Mouse (Mus musculus): Measurements from ENCODE around the gene Cntn2. TPM values are rescaled to one million over a fixed set of nuclear protein-coding genes. Genes with fewer than 3 reads are reported as not detected.

Gene Cntn2
- polyA plus RNA-seq, 1 experiment from 2014 or later: 59.9 TPM

DNA sequence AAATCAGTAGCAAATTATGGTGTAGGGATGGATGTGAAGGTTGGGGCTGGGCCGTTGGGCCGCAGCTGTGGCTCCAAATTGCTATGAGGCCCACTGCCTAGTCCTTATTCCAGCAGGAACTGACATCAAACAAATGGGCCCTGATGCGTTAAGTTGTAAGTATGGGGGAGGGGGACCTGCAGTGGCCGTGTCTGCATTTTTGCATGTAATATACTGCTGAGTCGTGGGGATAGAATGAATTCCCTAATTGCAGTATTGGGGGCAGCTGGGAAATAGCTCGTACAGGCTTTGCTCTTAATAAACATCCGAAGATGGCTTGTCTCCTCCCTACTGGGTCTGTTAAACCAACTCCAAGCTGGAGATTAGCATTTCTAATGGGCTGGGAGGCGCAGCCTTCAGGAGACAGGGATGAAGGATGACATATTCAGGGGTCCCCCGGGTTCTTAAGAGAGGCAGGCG, 19.3 kb upstream of the Cntn2 start:
- Histone ChIP-seq H3K4me1 (ENCODE audit: control insufficient read depth, insufficient read depth, low read length) (peaks cover 23% of the 10 kb centered on the region), H3K9ac (ENCODE audit: low read length) (no peak overlapping the region), H3K4me3 (ENCODE audit: low read depth, low read length) (no peak overlapping the region), H3K36me3 (ENCODE audit: control insufficient read depth, insufficient read depth, low read length) (no peaks in the 10 kb centered on the region), H3K4me2 (ENCODE audit: low read depth) (no peak overlapping the region), H3K27ac (ENCODE audit: low read depth, low read length) (peak overlapping the region; percentile 85), H3K27me3 (ENCODE audit: control insufficient read depth, insufficient read depth, low read length) (no peaks in the 10 kb centered on the region), H3K9me3 (ENCODE audit: control insufficient read depth, low read length) (no peaks in the 10 kb centered on the region)
- DNase-seq (ENCODE audit: low spot score): peak; percentile 76
- peak; percentile 69 for ATAC-seq (ENCODE audit: insufficient read depth, low FRiP score, low TSS enrichment)
- WGBS: 6% methylated on average over 10 of the region's 10 CpGs

DNA sequence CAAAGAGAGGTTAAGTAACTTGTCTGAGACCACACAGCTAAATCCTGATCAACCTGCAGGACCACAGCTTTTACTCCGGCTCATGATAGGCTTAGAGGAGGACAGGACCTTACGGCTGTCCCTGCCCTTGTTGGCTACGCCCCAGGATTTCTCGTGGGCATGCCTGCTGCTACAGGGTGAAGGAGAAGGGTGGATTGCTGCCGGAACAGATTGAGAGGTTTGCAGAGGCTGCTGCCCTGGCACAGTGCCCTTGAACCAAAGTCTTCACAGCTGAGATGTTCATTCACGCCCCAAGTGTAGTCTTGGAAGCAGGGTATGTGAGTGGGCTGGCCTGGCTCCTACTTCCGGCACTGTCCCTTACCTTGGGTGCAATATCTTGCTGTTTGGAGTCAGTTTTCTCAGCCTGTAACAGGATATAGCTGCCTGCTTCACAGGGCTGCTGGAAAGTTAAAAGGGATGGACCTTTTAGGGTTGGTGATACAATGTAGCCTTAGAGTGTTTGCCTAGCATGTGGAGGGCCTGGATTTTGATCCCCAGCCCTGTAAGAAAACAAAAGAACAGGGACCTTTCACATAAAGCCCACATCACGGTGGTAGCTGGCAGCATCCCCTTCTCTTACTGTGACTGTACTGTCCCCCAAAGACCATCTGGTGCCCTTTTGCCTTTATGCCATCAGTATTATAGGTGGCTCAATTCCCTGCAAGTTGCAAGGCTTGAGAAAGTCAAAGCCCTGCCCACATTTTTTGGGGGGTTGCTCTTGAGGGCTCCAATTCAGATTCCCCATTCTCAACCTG, 18.0 kb upstream of the Cntn2 start:
- no peak overlapping the region for H3K9ac ChIP-seq (ENCODE audit: low read length)
- DNase-seq (ENCODE audit: low spot score): no peak
- WGBS: 75% methylated on average over 8 of the region's 8 CpGs
- ATAC-seq (ENCODE audit: insufficient read depth, low FRiP score, low TSS enrichment): no peak
- no peak overlapping the region for H3K4me3 ChIP-seq (ENCODE audit: low read depth, low read length)
- no peak overlapping the region for H3K4me2 ChIP-seq (ENCODE audit: low read depth)
- peak overlapping the region; percentile 14; the same call in 1 of the 2 replicates for H3K27ac ChIP-seq (ENCODE audit: low read depth, low read length)
- no peaks in the 10 kb centered on the region for H3K27me3 ChIP-seq (ENCODE audit: control insufficient read depth, insufficient read depth, low read length)
- H3K36me3 ChIP-seq (ENCODE audit: control insufficient read depth, insufficient read depth, low read length): no peaks in the 10 kb centered on the region
- no peaks in the 10 kb centered on the region for H3K9me3 ChIP-seq (ENCODE audit: control insufficient read depth, low read length)
- peaks cover 24% of the 10 kb centered on the region for H3K4me1 ChIP-seq (ENCODE audit: control insufficient read depth, insufficient read depth, low read length)

DNA sequence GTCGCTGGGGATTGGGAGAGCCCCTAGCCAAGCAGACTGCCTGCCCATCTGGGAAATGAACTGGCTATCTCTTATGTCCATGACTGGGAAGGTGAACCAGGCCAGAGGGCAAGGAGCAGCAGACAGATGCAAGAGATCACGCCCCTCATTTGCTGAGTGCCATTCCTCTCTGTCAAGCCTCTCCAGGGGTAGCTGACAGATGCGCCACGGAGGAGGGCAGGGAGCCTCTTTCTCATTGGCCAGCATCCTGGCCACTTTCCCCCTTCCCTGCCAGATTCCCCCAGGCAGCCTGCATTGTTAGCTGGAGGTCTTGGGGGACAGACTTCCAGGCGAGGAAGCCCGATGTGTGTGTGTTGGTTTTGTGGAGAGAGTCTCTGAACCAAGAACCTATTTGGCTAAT, 16.0 kb upstream of the Cntn2 start:
- H3K27me3 ChIP-seq (ENCODE audit: control insufficient read depth, insufficient read depth, low read length): no peaks in the 10 kb centered on the region
- no peaks in the 10 kb centered on the region for H3K9me3 ChIP-seq (ENCODE audit: control insufficient read depth, low read length)
- ATAC-seq (ENCODE audit: insufficient read depth, low FRiP score, low TSS enrichment) (peak; percentile 51), DNase-seq (ENCODE audit: low spot score) (peak; percentile 77)
- no peak overlapping the region for H3K9ac ChIP-seq (ENCODE audit: low read length)
- H3K4me1 ChIP-seq (ENCODE audit: control insufficient read depth, insufficient read depth, low read length): peaks cover 24% of the 10 kb centered on the region
- no peak overlapping the region for H3K4me2 ChIP-seq (ENCODE audit: low read depth)
- no peaks in the 10 kb centered on the region for H3K36me3 ChIP-seq (ENCODE audit: control insufficient read depth, insufficient read depth, low read length)
- H3K4me3 ChIP-seq (ENCODE audit: low read depth, low read length): no peak overlapping the region
- WGBS: 5% methylated on average over 6 of the region's 6 CpGs
- H3K27ac ChIP-seq (ENCODE audit: low read depth, low read length): peak overlapping the region; percentile 67

DNA sequence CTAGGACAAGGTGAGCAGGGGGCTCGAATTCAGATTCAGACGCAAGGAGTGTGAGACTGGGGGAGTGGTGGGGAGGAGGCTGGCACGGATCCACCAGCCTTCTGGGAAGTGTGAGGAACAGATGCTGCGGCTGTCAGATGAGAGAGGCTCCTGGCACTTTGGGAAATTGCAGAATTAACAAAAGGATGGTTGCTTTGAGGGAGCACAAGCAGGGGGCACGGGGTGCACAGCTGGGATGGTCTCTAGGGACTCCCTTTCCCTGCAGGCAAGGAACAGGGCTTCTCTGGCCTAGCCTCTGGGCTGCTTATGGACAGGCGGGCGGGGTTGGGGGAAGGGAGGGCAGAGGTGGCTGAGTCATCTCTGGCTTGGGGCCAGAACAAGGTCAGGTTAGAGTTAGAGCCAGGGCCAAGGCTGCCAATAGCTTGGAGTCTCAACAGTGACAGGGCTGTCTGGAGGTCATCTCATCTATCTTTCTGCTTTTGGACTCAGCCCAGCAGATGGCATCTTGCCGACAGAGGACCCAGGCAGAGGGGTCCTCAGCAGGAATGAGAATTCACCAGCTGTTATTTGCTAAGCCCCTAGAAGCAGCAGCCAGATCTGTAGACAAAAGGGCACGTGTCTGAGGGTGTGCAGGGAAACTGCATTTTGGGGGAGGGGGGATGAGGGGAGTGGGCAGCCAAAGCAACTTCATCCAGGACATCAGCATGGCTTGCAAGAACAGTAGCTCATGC, 15.0 kb upstream of the Cntn2 start:
- H3K9ac ChIP-seq (ENCODE audit: low read length): peak overlapping the region; percentile 10; the same call in 1 of the 2 replicates
- no peak overlapping the region for H3K4me2 ChIP-seq (ENCODE audit: low read depth)
- H3K4me3 ChIP-seq (ENCODE audit: low read depth, low read length): no peak overlapping the region
- H3K4me1 ChIP-seq (ENCODE audit: control insufficient read depth, insufficient read depth, low read length): peaks cover 24% of the 10 kb centered on the region
- H3K9me3 ChIP-seq (ENCODE audit: control insufficient read depth, low read length): no peaks in the 10 kb centered on the region
- H3K27ac ChIP-seq (ENCODE audit: low read depth, low read length): peak overlapping the region; percentile 67
- WGBS: 26% methylated on average over 9 of the region's 9 CpGs
- H3K27me3 ChIP-seq (ENCODE audit: control insufficient read depth, insufficient read depth, low read length): no peaks in the 10 kb centered on the region
- ATAC-seq (ENCODE audit: insufficient read depth, low FRiP score, low TSS enrichment): peak; percentile 51; the same call in 1 of the 2 replicates
- DNase-seq (ENCODE audit: low spot score): peak; percentile 71
- H3K36me3 ChIP-seq (ENCODE audit: control insufficient read depth, insufficient read depth, low read length): no peaks in the 10 kb centered on the region

DNA sequence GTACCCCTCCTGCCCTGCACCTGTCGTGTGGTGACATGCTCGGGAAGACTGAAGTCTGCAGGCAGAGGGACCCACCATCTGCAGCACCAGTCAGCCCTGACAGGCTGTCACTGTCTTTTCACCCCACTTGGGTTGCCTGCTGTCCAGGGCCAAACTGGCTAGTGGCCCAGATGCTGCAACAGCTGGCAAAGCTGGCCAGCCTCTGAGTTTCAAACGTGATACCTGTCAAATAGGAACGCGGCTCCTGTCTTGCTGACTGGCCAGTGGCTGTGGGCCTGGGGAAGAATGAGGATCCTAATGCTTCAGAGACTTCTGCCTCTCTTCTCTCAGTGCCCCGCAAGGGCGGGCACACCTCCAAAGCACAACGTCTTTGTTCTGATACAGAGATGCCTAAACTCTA, 733 bp upstream of the Cntn2 start:
- no peak overlapping the region for H3K27ac ChIP-seq (ENCODE audit: low read depth, low read length)

DNA sequence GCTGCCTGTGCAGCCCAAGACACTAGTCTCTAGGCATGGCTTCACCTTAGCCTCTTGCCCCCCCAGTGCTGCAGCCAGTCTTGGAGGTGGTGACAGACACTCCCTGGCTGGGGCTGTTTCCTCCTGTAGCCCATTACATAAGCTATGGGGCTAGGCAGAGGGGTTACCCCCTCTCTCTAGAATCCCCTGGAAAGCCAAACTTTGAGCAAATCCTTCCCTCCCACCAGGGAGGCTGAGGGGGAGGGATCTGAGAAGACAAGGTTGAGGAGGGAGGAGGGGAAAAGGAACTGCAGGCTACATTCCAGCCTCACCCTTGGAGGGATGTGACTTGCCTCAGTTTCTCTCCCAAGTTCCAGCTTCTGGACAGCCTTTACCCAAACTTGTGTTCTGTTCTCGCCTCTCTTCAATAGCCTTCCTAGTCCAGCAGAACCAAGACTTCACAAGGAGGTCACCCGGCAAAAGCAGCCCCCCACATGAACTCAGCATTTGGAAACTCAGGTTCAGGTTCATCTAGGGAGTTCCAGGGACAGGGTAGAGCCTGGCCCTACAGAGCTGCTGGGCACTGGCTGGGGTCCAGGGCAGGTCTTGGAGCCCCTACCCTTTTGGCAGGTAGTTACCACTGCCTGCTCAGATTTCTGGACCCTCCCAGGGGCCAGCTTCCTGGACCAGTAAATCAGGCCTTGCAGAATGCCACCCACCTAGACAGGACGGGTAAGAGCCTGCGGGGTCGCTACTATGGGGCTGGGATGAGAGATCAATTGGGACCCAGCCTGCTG, 1.0 kb downstream of the Cntn2 start:
- no peaks in the 10 kb centered on the region for H3K4me1 ChIP-seq (ENCODE audit: control insufficient read depth, insufficient read depth, low read length)
- WGBS: 18% methylated on average over 5 of the region's 5 CpGs
- H3K9ac ChIP-seq (ENCODE audit: low read length): peak overlapping the region; percentile 53
- peak overlapping the region; percentile 50 for H3K4me2 ChIP-seq (ENCODE audit: low read depth)
- no peaks in the 10 kb centered on the region for H3K9me3 ChIP-seq (ENCODE audit: control insufficient read depth, low read length)
- H3K27me3 ChIP-seq (ENCODE audit: control insufficient read depth, insufficient read depth, low read length): peaks cover 21% of the 10 kb centered on the region
- no peaks in the 10 kb centered on the region for H3K36me3 ChIP-seq (ENCODE audit: control insufficient read depth, insufficient read depth, low read length)
- H3K27ac ChIP-seq (ENCODE audit: low read depth, low read length): 0 out of 2 replicates have a peak overlapping the region, but pooled peaks have one; percentile 40
- DNase-seq (ENCODE audit: low spot score) (no peak), ATAC-seq (ENCODE audit: insufficient read depth, low FRiP score, low TSS enrichment) (no peak)
- peak overlapping the region; percentile 39 for H3K4me3 ChIP-seq (ENCODE audit: low read depth, low read length)

More for the DNA sequence above, 733 bp upstream of the Cntn2 start:
- DNase-seq (ENCODE audit: low spot score) (no peak), ATAC-seq (ENCODE audit: insufficient read depth, low FRiP score, low TSS enrichment) (no peak)
- H3K4me3 ChIP-seq (ENCODE audit: low read depth, low read length): no peak overlapping the region
- no peak overlapping the region for H3K4me2 ChIP-seq (ENCODE audit: low read depth)
- H3K27me3 ChIP-seq (ENCODE audit: control insufficient read depth, insufficient read depth, low read length): peaks cover 21% of the 10 kb centered on the region
- no peak overlapping the region for H3K9ac ChIP-seq (ENCODE audit: low read length)
- no peaks in the 10 kb centered on the region for H3K36me3 ChIP-seq (ENCODE audit: control insufficient read depth, insufficient read depth, low read length)
- 69% methylated on average over 8 of the region's 8 CpGs for WGBS
- no peaks in the 10 kb centered on the region for H3K9me3 ChIP-seq (ENCODE audit: control insufficient read depth, low read length)
- H3K4me1 ChIP-seq (ENCODE audit: control insufficient read depth, insufficient read depth, low read length): no peaks in the 10 kb centered on the region

DNA sequence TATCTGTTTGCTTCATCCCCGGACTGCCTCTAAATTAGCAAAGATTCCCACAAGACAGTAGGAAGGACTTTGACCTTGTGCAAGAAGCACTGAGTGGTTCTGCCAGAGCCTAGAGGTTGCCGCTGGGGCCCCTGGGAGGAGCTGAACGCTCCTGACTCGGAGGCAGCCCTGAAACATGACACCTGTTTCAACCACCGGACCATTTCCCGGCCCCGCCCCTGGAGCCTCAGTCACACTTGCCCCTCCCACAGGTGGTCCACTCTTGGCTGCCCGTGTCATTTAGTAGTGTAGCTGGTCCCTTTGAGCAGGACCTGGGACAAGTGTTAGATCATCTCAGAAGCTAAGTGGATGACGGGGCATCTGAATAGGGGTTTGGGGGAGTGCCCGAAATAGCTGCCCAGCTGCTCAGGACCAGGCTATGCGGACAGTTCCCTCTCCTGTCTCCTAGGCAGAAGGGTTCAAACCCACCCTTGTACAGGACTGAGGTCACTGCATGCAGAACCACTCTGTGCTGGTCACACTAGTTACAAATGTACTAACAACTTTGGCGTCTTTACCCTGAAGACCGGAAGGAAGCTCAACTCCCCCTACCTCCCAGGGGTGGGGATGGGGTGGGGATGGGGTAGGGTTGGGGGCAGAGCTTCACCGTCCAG, 1.8 kb downstream of the Cntn2 start:
- Histone ChIP-seq H3K27me3 (ENCODE audit: control insufficient read depth, insufficient read depth, low read length) (peaks cover 21% of the 10 kb centered on the region), H3K27ac (ENCODE audit: low read depth, low read length) (no peak overlapping the region), H3K9me3 (ENCODE audit: control insufficient read depth, low read length) (no peaks in the 10 kb centered on the region), H3K4me2 (ENCODE audit: low read depth) (peak overlapping the region; percentile 50), H3K9ac (ENCODE audit: low read length) (peak overlapping the region; percentile 53; the same call in 1 of the 2 replicates), H3K36me3 (ENCODE audit: control insufficient read depth, insufficient read depth, low read length) (no peaks in the 10 kb centered on the region), H3K4me1 (ENCODE audit: control insufficient read depth, insufficient read depth, low read length) (no peaks in the 10 kb centered on the region), H3K4me3 (ENCODE audit: low read depth, low read length) (peak overlapping the region; percentile 39)
- ATAC-seq (ENCODE audit: insufficient read depth, low FRiP score, low TSS enrichment) (no peak), DNase-seq (ENCODE audit: low spot score) (no peak)
- 3% methylated on average over 14 of the region's 14 CpGs for WGBS

DNA sequence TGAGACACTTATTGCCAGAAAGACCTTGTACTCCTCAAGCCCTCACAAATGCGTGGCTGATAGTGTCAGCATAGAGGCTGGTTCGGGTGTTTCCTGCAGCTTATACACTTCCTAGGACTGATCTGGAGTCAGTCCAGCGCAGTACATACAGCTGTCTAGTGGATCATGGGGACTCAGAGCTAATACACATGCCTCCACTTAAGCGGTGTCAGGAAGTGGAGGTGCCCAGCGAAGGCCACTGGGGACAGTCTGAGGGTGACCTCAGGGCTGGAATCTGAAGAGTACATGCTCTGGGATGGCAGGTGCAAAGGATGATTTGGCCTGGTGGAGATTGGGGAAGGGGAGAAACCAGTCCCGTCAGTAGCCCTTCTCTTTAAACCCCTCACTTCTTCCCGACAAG, 2.4 kb downstream of the Cntn2 start:
- no peak for DNase-seq (ENCODE audit: low spot score)
- Histone ChIP-seq H3K4me1 (ENCODE audit: control insufficient read depth, insufficient read depth, low read length) (no peaks in the 10 kb centered on the region), H3K9me3 (ENCODE audit: control insufficient read depth, low read length) (no peaks in the 10 kb centered on the region), H3K36me3 (ENCODE audit: control insufficient read depth, insufficient read depth, low read length) (no peaks in the 10 kb centered on the region), H3K27me3 (ENCODE audit: control insufficient read depth, insufficient read depth, low read length) (peaks cover 21% of the 10 kb centered on the region), H3K9ac (ENCODE audit: low read length) (no peak overlapping the region), H3K4me3 (ENCODE audit: low read depth, low read length) (peak overlapping the region; percentile 39; the same call in 1 of the 2 replicates), H3K4me2 (ENCODE audit: low read depth) (peak overlapping the region; percentile 50), H3K27ac (ENCODE audit: low read depth, low read length) (no peak overlapping the region)
- 60% methylated on average over 7 of the region's 7 CpGs for WGBS
- no peak for ATAC-seq (ENCODE audit: insufficient read depth, low FRiP score, low TSS enrichment)
